In genomic region chr4:62289226-62289625, GRCm38 (mm10) we compare ENCODE assay signal across 29 mouse cellular contexts. TPM values are rescaled to one million over a fixed set of nuclear protein-coding genes. Genes with fewer than 3 reads are reported as not detected.
A peak's percentile ranks its signal among the peaks of the same experiment; 100 is the strongest.
DNase-seq lines count a peak whose midpoint lies in the region; ATAC-seq and TF ChIP-seq lines count a peak whose summit lies in the region.
"Had no signal": no experiment of that assay in that cellular context is flagged by ENCODE, and none has a peak within 500 bp of the region (broad histone marks: within the 10 kb centered on the region; RNA-seq: fewer than 3 reads in every experiment).

No protein-coding gene starts in this region.

- WGBS in heart, embryonic 10.5 days: 70% methylated on average over 7 of the region's 7 CpGs
- 75% methylated on average over 7 of the region's 7 CpGs for WGBS in liver, postnatal 0 days (ENCODE audit: insufficient replicate concordance)
- WGBS in liver, embryonic 12.5 days (ENCODE audit: insufficient replicate concordance): 71% methylated on average over 7 of the region's 7 CpGs

- TF ChIP-seq EP300 in liver, postnatal 0 days (IDR thresholded peaks at IDR 0.05; ENCODE audit: low read depth): no peak

- no peak for ATAC-seq in liver, postnatal 0 days
- no peak for ATAC-seq in liver, embryonic 12.5 days
- ATAC-seq: CD4-positive, CD25-positive, alpha-beta regulatory T cell, adult 4 months; forebrain, postnatal 0 days; inflammation-experienced regulatory T-cells, adult 6 months had no signal

- no peaks in the 10 kb centered on the region for H3K9me3 ChIP-seq in heart, embryonic 10.5 days
- H3K9me3 ChIP-seq in liver, postnatal 0 days (ENCODE audit: low read length): no peaks in the 10 kb centered on the region
- no peaks in the 10 kb centered on the region for H3K9me3 ChIP-seq in liver, embryonic 12.5 days (replicated peaks)
- H3K9me3 ChIP-seq: embryonic facial prominence, embryonic 13.5 days; forebrain, embryonic 10.5 days; hindbrain, embryonic 10.5 days; hindbrain, embryonic 15.5 days; limb, embryonic 12.5 days; megakaryocyte, embryonic 14.5 days; midbrain, embryonic 12.5 days; neural tube, embryonic 12.5 days had no signal

- DNase-seq in heart, adult 18-20 months: peak; percentile 57 to 76
- DNase-seq in heart, embryonic 10.5 days (ENCODE audit: low spot score): no peak
- DNase-seq in liver, postnatal 0 days: no peak
- DNase-seq in thymus, postnatal 4 days: peak; percentile 2
- no peak for DNase-seq in thymus, postnatal 10 days (ENCODE audit: low spot score in 2 of 2)
- no peak for DNase-seq in cerebellum, postnatal 36 days
- DNase-seq: adrenal gland, adult 2 months; cerebellum, adult 11 months; cerebellum, adult 9-10 months; forebrain, postnatal 0 days; kidney, adult 11 months; kidney, postnatal 14 days; lung, postnatal 36 days; right cerebral cortex, postnatal 4 days; thymus, postnatal 25 days had no signal

- TF ChIP-seq CTCF in liver, postnatal 0 days (IDR thresholded peaks at IDR 0.05; ENCODE audit: low read depth): no peak

- peaks cover 22% of the 10 kb centered on the region for H3K4me1 ChIP-seq in heart, embryonic 10.5 days
- H3K4me1 ChIP-seq in liver, postnatal 0 days (ENCODE audit: insufficient read depth): peaks cover 20% of the 10 kb centered on the region
- peaks cover 11% of the 10 kb centered on the region for H3K4me1 ChIP-seq in liver, embryonic 12.5 days

- H3K27me3 ChIP-seq in heart, embryonic 10.5 days (ENCODE audit: insufficient read depth, poor library complexity, severe bottlenecking): no peaks in the 10 kb centered on the region
- H3K27me3 ChIP-seq in liver, postnatal 0 days (ENCODE audit: insufficient read depth, low read length): no peaks in the 10 kb centered on the region
- H3K27me3 ChIP-seq in liver, embryonic 12.5 days (replicated peaks): no peaks in the 10 kb centered on the region
- H3K27me3 ChIP-seq: embryonic facial prominence, embryonic 13.5 days; hindbrain, embryonic 15.5 days; limb, embryonic 12.5 days; midbrain, embryonic 12.5 days; neural tube, embryonic 12.5 days had no signal

- no peak overlapping the region for H3K4me3 ChIP-seq in heart, embryonic 10.5 days
- no peak overlapping the region for H3K4me3 ChIP-seq in liver, postnatal 0 days (ENCODE audit: low read depth, low read length)
- H3K4me3 ChIP-seq in liver, embryonic 12.5 days: no peak overlapping the region
- H3K4me3 ChIP-seq: embryonic facial prominence, embryonic 13.5 days; forebrain, embryonic 10.5 days; hindbrain, embryonic 10.5 days; hindbrain, embryonic 15.5 days; left cerebral cortex, adult 2 months; limb, embryonic 12.5 days; megakaryocyte, embryonic 14.5 days; midbrain, embryonic 12.5 days; myocyte; neural tube, embryonic 12.5 days had no signal

- peak overlapping the region; percentile 88; the same call in 1 of the 2 replicates for H3K4me2 ChIP-seq in liver, postnatal 0 days (ENCODE audit: low read depth, low read length)
- no peak overlapping the region for H3K4me2 ChIP-seq in liver, embryonic 12.5 days
- H3K4me2 ChIP-seq: embryonic facial prominence, embryonic 13.5 days; hindbrain, embryonic 15.5 days; limb, embryonic 12.5 days; midbrain, embryonic 12.5 days had no signal

- no peak overlapping the region for H3K9ac ChIP-seq in liver, postnatal 0 days (replicated peaks)
- no peak overlapping the region for H3K9ac ChIP-seq in liver, embryonic 12.5 days
- H3K9ac ChIP-seq: embryonic facial prominence, embryonic 13.5 days; forebrain, postnatal 0 days; hindbrain, embryonic 15.5 days; limb, embryonic 12.5 days; midbrain, embryonic 12.5 days; neural tube, embryonic 12.5 days had no signal

- H3K27ac ChIP-seq in heart, embryonic 10.5 days: no peak overlapping the region
- H3K27ac ChIP-seq in liver, postnatal 0 days (ENCODE audit: low read depth): no peak overlapping the region
- no peak overlapping the region for H3K27ac ChIP-seq in liver, embryonic 12.5 days
- H3K27ac ChIP-seq: embryonic facial prominence, embryonic 13.5 days; forebrain, embryonic 10.5 days; hindbrain, embryonic 10.5 days; hindbrain, embryonic 15.5 days; left cerebral cortex, adult 2 months; limb, embryonic 12.5 days; midbrain, embryonic 12.5 days; neural tube, embryonic 12.5 days had no signal

- H3K36me3 ChIP-seq in heart, embryonic 10.5 days: 0 out of 2 replicates have a peak, but pooled peaks cover 4% of the 10 kb centered on the region
- H3K36me3 ChIP-seq in liver, postnatal 0 days (replicated peaks; ENCODE audit: insufficient read depth, low read length): peaks cover 14% of the 10 kb centered on the region
- H3K36me3 ChIP-seq in liver, embryonic 12.5 days: peaks cover 5% of the 10 kb centered on the region; the same call in 1 of the 2 replicates
- H3K36me3 ChIP-seq: embryonic facial prominence, embryonic 13.5 days; forebrain, embryonic 10.5 days; limb, embryonic 12.5 days; midbrain, embryonic 12.5 days; neural tube, embryonic 12.5 days had no signal

RNA-seq across cellular contexts. Expression of gene Slc31a2, which starts 26.9 kb away (rescaled TPM):
- total RNA-seq in heart, adult 18-20 months (2021): 10 to 100 TPM; 20.7 to 24.1 TPM
- 12.8 and 14.5 TPM in 2 replicates for polyA plus RNA-seq in heart, embryonic 10.5 days (2016; fragmentation: Nextera tagmentation; extraction: Ambion mirVana)
- 8.9 and 9.2 TPM in 2 replicates for polyA plus RNA-seq in liver, postnatal 0 days (2015; fragmentation: Nextera tagmentation; extraction: Ambion mirVana)
- polyA plus RNA-seq in liver, embryonic 12.5 days (2016; fragmentation: Nextera tagmentation; extraction: Ambion mirVana): 6.5 and 6.8 TPM in 2 replicates

RNA-seq across cellular contexts. Expression of gene Zfp37, which starts 58.4 kb away (rescaled TPM):
- 1 to 10 TPM; 1.9 TPM for total RNA-seq in heart, adult 18-20 months (2021)
- 9.1 and 9.8 TPM in 2 replicates for polyA plus RNA-seq in heart, embryonic 10.5 days (2016; fragmentation: Nextera tagmentation; extraction: Ambion mirVana)
- polyA plus RNA-seq in liver, postnatal 0 days (2015; fragmentation: Nextera tagmentation; extraction: Ambion mirVana): 0.25 and 0.31 TPM in 2 replicates
- 0.82 and 1.2 TPM in 2 replicates for polyA plus RNA-seq in liver, embryonic 12.5 days (2016; fragmentation: Nextera tagmentation; extraction: Ambion mirVana)
- total RNA-seq: common myeloid progenitor, adult 5-6 weeks had no signal
- polyA plus RNA-seq: inflammation-experienced regulatory T-cells, adult 6 months had no signal

Comparison
In these comparisons a context has a peak if more than half of its experiments do, and no peak if none do; other contexts are left out.
1. DNase-seq: peak in heart, adult 18-20 months (2 of 2) and thymus, postnatal 4 days (single experiment); none in heart, embryonic 10.5 days (single experiment), liver, postnatal 0 days (single experiment), thymus, postnatal 10 days (0 of 2) and cerebellum, postnatal 36 days (0 of 2).